Mouse (Mus musculus): ENCODE measurements around the gene Shisal1. TPM values are rescaled to one million over a fixed set of nuclear protein-coding genes. Genes with fewer than 3 reads are reported as not detected.

Shisal1 gene
- polyA plus RNA-seq, 1 experiment = 36.5 TPM

DNA sequence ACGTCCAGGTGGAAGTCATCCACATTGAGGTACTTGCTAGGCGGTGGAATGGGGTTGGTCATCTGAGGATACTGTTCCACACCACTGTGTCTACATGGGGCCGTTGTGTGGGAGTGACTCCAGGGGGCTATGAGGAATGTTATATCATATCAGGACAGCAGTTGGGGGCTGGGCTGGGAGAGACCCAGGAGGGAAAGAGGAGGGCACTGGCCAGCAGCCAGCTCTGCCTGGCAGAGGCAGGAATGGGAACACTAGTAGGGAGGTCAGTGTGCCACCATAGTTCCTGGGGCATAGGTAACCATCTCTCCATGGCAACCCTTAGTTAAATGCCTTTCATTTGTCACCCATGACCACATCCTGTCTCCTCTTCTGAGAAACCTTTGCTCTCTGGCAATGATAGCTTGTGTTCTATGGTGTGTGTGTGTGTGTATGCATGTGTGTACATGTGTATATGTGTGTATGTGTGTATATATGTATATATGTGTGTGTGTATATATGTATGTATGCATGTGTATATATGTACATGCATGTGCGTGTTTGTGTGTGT lies 115.8 kb downstream of the Shisal1 start:
- DNase-seq (ENCODE audit: low read depth) = no peak
- TF ChIP-seq CTCF (IDR thresholded peaks at IDR 0.05; ENCODE audit: borderline replicate concordance, extremely low read depth, insufficient read depth, insufficient read length) = no peak
- no peak for TF ChIP-seq POLR2A (IDR thresholded peaks at IDR 0.05; ENCODE audit: borderline replicate concordance, extremely low read depth, insufficient read depth, insufficient read length, poor library complexity, severe bottlenecking)

DNA sequence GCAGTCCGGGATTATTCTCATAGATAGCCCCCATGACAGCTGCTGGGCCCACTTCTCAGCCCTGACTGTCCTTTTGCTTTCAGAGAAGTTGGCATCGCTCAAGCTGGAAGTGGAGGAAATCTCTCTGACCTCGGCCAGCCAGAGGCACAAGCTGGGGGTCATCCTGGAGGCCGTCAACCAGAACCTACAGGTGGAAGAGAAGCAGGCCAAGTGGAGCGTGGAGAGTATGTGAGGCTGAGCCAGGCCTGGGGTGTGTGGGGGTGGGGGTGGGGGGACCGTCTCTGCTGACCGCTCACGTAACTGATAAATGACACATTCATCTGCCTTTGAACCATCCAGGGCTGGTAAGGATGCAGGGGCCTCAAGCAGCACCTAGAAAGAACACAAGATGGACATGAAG lies 117.0 kb downstream of the Shisal1 start:
- no peak for TF ChIP-seq POLR2A (IDR thresholded peaks at IDR 0.05; ENCODE audit: borderline replicate concordance, extremely low read depth, insufficient read depth, insufficient read length, poor library complexity, severe bottlenecking)
- TF ChIP-seq CTCF (IDR thresholded peaks at IDR 0.05; ENCODE audit: borderline replicate concordance, extremely low read depth, insufficient read depth, insufficient read length) = no peak
- no peak for DNase-seq (ENCODE audit: low read depth)

Other genes with a start within 250 kb of the Shisal1 start
- 11.5 and 19.3 TPM in 2 replicates for gene Parvb, start 215.1 kb downstream of the Shisal1 start, polyA plus RNA-seq (2012; rRNA removed)
- 1.3 and 1.5 TPM in 2 replicates for gene Parvg, start 123.1 kb downstream of the Shisal1 start, polyA plus RNA-seq (2012; rRNA removed)
- 50.4 and 70.9 TPM in 2 replicates for gene Rtl6, start 110.7 kb upstream of the Shisal1 start, polyA plus RNA-seq (2012; rRNA removed)
- 14.2 and 20.9 TPM in 2 replicates for gene Prr5, start 222.5 kb upstream of the Shisal1 start, polyA plus RNA-seq (2012; rRNA removed)

Data from brain, embryonic 14.5 days (tissue).